Mouse (Mus musculus) thymus, postnatal 10 days (tissue): Measurements from ENCODE around the gene Tmem30c.

Experiments
- DNase-seq, 2 experiments: peaks; one replicate each; pipeline ENCODE4 v3.0.0; 2021; ENCODE audit warnings: low spot score in 2 of 2

Gene Tmem30c

DNA sequence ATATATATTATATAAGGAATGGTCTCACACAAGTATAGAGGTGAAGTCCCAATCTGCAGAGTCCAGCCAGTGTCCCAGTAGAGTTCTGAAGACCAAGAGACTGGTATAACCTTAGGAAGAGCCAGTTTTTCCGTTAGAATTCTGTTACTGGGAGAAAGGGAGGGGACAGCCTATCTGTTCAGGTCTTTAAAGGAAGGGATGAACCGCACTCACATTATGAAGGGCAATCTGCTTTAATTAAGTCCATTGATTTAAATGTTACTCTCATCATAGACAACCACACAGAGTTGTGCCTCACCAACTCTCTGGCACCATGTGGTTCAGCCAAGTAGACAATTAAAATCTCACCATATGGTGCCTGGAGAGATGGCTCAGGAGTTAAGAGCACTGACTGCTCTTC lies at the start of gene Tmem30c:
Tmem30c (minus strand) TSS at position 101 of the 400 bp plus-strand sequence.
- no peak for DNase-seq

DNA sequence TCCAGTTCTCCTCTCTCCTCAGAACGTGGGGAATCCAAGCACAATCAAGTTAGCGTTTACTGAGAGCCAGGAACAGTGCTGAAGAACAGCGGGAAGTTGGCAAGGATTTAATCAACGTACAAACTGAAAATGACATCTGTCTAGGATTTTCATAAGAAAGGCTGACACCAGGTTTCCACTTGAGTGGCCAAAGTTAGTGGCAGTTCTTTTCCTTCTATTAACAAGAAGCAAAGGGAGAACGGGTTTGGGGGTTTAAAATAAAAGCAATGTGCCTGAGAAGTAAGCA lies 47.9 kb upstream of the Tmem30c start:
- no peak for DNase-seq

- DNase-seq = no peak
Observed at GRCm38 (mm10) chr16:57339765-57340612, 47.3 kb upstream of the Tmem30c start.

- DNase-seq = no peak
Observed at GRCm38 (mm10) chr16:57336770-57337423, 44.2 kb upstream of the Tmem30c start.

GRCm38 (mm10) chr16:57332301-57332700 lies 39.6 kb upstream of the Tmem30c start:
- no peak for DNase-seq

- no peak for DNase-seq
Observed at GRCm38 (mm10) chr16:57330111-57330510, 37.4 kb upstream of the Tmem30c start.

GRCm38 (mm10) chr16:57329028-57329427 lies 36.4 kb upstream of the Tmem30c start:
- no peak for DNase-seq

- no peak for DNase-seq
Observed at GRCm38 (mm10) chr16:57326996-57327395, 34.3 kb upstream of the Tmem30c start.

DNA sequence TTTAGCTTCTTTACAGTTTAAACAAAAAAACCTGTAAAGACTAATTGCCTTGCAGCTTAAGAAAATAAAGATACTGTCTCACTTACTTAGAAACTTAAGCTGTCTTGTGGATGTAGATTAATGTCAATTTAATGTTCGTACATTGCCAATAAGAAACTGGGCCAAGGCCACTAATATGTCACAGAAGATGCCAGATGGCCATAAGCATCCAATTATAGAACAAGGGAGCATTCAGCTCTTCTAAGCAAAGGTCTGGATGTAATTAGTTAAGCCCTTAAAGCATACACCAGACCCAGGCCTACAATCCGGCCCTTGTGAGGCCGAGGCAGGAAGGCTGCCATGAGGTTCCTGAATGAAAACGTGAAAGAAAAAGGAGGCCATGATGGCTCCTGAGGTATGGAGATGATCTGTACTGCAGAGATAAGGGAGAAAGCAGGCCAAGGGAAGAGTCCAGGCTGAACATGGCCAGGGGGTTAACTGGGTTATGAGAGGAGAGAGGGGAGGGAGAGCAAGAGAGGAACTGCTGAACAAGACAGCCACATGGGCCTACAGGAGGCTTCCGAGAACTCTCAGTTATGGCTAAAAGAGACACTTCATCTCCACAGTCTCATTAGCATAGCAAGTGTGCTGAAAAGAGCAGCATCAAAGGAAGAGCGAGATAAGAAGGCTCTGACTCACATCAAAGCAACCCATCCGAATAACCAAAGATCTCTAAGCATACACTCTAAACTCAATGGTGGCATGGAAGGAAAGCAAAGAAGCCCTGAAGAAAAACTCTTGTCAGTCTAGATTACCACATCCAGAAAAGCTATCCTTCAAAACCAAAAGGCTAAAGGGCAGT lies 26.8 kb upstream of the Tmem30c start:
- DNase-seq = no peak

- no peak for DNase-seq
Observed at GRCm38 (mm10) chr16:57318637-57319125, 26.0 kb upstream of the Tmem30c start.

DNA sequence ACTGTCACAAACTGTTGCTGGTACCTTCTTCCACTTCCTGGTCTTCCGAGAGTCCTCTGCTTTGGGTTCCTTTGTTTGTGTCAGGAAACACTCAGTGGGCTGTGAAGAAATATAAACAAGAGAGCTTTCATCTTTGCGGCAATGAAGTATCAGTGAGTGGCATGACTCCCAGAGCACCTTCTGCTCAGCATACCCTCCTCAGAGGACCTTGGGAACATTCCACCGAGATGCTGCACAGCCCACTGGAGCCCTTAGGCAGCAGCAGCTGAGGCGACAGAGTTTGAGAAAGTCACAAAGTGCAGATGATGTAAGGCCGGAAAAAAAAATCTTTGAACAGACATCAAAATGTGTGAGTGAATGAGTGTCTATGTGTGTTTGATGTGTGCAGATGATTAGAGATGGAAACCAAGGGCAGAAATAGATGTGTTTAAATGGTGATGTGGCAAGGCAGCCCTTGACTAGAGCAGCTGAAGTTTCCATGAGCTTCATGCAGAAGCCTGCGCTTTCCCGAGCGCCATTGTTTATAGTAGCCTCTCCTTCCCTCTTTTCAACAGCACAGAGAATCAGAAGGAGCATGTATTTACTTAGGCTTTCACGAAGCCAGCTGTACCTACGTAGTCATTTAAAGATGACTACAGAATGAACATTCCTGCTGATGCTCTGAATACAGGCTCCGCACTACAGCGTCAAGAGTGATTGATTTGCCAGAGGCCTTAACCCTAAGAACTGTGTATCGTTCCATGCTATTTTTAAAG lies 25.4 kb upstream of the Tmem30c start:
- no peak for DNase-seq

DNA sequence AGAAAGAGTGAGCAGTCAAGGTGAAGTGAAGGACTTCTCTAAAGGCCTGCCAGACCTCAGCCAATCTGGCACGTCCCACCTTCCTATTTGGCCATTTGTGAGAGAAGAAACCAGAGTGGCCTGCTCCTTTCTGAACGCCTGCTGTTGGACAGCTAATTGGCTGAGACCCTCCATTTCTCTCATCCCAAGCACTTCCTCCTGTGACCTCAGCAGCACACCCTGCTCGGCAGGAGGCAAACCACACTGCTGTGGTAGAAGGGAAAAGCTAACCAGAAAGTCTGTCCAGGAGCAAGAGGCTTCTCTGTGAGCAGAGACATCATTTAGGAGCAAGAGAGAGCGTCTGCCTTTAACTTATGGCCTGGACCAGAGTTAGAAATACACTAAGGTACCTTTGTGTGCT lies 24.5 kb upstream of the Tmem30c start:
- DNase-seq = no peak

DNA sequence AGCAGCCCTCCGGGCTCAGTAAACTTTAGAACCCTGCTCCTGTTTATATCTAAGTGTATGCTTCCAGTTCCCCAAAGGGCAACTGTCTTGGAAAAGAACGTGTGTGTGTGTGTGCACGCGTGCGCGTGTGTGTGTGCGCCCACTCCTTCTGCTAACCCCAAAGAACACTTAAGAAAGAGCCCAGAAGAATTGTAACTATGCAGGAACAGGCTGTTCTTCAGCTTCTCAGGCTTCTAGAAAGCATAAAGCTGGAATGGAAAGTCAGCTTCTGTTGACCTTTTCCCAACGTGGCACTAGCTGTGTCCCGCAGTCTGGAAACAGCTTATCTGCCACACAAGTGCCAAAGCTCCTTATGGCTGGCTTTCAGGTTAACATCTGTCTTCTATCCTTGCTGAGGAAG lies 22.4 kb upstream of the Tmem30c start:
- no peak for DNase-seq

- DNase-seq = no peak
Observed at GRCm38 (mm10) chr16:57314236-57314635, 21.6 kb upstream of the Tmem30c start.

DNA sequence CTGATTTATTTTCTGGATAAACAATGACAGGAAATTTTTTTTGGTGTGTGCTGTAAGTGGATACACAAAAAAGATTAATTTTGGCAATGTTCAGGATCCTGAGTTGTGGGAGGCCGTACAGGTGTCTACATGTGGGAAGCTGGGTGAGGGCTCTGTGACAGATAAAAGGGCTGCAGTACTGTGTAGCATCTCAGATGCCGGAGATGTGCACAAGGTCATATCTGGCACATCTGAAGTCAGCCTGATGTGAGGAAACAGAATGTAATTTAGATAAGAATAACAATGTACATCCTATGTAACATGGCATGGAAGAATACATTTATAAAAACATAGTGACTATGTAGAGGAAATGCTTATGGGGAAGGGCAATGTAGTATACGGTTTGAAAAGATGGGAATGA lies 20.8 kb upstream of the Tmem30c start:
- peak in 1 of 2 experiments; percentile 13 for DNase-seq

- DNase-seq = no peak
Observed at GRCm38 (mm10) chr16:57312130-57312529, 19.5 kb upstream of the Tmem30c start.

GRCm38 (mm10) chr16:57305463-57305862 lies 12.8 kb upstream of the Tmem30c start:
- DNase-seq = no peak

DNA sequence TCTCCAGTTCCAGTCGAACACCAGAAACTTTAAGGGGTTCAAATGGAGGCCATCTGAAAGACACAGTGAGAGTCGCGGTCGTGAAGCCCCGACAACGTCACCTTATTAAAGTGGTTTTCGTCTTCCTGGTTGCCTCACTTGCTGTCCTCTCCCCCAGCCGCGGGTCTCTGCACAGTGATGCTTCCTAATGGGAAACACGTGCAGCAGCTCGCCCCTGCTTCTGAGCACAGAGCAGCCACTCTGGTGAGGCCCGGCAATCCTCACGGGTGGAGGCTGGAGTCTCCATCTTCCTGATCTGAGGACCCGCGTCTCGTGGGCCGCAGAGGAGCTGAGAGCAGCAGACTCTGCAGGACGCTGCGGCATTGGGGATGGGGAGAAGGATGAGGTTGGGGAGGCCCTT lies 11.1 kb upstream of the Tmem30c start:
- no peak for DNase-seq

DNA sequence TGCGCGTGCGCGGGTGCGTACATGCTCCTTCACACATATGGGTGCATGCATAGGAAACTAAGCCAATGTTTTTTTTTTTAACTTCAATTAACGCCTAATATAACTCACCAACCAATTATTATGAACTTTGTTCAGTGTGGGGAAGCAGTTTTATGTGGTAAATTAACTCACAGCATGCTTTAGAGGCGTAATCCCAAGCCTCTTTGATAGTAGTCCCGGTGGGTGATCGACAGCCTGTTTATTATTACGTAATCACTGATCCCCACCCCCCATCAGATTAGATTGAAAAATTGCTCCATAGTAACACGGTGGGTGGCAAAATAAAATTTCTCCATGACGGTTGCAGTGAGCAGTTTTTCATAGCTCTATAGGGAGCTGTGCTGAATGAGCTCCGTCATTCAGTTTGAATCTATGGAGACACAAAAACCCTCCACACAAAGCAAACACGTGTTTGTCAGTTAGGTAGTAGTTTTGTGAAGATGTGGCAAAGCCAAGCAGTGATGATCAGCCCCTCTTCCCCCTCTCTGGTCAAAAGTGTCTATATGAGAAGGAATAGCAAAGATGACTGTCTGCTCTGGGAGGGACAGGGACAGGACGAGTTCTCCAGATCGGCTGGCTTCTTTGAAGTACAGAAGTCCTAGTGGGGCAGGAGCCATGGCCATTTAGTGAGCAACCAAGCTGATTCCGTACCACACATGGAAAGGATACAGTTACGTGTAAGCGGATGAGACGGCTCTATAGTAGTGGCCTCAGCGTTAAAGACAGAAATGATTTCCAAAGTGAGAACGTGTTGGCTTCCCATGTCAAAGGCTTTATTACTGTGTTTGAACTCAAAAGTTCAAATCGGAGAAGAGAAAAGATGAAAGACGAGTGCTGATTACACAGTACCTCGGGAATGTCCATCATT lies 10.4 kb upstream of the Tmem30c start:
- DNase-seq = no peak

DNA sequence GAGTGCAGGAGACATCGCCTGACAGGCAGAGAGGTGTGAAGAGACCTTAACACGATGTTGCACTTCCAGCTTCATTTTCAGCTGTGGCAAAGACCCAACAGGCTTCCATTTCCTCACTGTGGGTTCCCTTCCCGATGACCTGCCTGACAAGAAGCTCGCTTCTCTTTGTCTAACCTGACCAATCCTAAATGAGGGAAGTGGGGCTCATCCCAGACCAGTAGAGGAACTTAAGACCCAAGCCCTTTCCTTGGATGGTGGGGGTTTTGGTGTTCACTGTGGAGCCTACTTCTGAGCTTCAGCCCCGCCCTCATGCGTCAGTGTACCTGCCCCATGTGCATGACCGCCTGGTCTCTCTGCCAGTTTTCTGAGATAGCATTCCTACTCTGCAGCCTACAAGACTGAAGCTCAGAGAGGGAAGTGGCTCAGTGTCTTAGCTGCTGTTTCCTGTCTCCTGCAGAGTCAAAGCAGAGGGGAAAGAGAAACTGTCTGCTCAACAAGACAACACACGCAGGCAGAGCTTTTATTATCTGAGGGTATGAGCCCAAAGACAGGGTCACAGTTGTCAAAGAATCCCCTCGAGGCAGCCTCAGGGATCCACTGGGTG lies 8.9 kb upstream of the Tmem30c start:
- DNase-seq = peak in 1 of 2 experiments; percentile 10
